Mouse (Mus musculus): ENCODE data around the gene Camk1d. TPM values are rescaled to one million over a fixed set of nuclear protein-coding genes. Genes with fewer than 3 reads are reported as not detected.
A peak's percentile ranks its signal among the peaks of the same experiment; 100 is the strongest.

Camk1d gene
- total RNA-seq, 2 experiments from 2014 or later: 99.2 to 101 TPM

DNA sequence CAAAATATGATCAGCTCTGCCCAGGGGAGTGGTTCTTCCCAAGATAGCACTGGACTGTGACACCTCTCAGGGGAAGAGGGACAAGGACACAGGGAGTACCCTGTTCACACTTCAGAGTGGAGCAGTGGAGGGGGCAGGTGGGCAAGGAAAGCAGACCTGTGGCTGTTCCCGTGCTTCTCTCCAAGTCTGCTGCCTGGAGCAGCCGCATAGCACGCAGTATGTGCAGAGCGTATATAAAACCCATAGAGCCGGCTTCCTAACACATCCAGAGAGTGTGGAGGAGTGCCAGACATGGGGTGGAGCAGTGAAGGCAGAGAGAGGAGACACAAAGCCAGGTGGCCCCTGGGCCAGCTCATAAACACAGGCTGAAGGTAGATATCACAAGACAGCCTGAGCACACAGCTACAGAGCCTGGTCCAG lies 256.2 kb downstream of the Camk1d start:
- intact Hi-C loops (cut with DNase I): loop anchor here (10.0 kb wide), 2 partner anchors 147 to 257 kb away; partner anchors contain the start of gene Camk1d
- no peak for DNase-seq (ENCODE audit: extremely low spot score in 1 of 2, low spot score in 2 of 2)

DNA sequence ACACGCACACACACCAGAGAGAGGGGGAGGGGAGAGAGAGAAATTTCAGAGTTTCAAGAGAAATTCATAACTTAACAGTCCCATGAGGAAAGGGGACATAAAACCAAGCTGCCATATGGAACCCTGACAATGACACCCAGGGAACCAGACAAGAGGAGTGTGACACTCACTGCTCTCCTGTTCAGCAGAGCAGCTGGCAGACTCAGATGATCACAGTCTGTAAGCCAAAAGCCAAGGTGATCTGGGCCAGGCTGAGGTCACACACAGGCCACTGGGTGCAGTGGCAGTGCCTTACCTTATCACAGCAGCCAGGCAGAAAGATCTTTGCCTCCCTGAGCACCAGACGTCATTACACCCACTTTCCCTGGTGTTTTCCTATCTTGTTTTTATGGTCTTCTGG lies 258.2 kb downstream of the Camk1d start:
- no peak for DNase-seq (ENCODE audit: extremely low spot score in 1 of 2, low spot score in 2 of 2)
- intact Hi-C loops (cut with DNase I): loop anchor here (10.0 kb wide), 2 partner anchors 149 to 259 kb away; partner anchors contain the start of gene Camk1d

DNA sequence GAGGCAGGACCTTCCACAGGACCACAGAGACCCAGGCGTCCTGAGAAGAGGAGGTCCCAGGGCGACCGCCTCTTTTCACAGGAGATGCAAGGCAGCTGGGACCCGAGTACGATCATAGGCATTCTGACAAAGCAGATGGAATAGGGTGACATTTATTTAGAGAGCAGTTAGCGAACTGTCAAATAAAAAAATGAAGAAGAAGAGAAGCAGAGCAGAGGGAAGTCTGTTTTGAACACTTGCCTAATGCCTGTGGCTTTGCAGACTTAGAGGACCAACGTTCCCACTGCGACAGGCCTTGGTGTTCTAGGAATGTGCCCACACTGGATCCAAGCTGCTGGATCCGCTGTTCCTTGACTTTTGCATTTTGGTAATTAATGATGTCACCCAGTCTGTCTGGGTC lies 259.5 kb downstream of the Camk1d start:
- DNase-seq (ENCODE audit: extremely low spot score in 1 of 2, low spot score in 2 of 2): no peak
- intact Hi-C loops (cut with DNase I): loop anchor here (10.0 kb wide), 2 partner anchors 150 to 260 kb away; partner anchors contain the start of gene Camk1d

DNA sequence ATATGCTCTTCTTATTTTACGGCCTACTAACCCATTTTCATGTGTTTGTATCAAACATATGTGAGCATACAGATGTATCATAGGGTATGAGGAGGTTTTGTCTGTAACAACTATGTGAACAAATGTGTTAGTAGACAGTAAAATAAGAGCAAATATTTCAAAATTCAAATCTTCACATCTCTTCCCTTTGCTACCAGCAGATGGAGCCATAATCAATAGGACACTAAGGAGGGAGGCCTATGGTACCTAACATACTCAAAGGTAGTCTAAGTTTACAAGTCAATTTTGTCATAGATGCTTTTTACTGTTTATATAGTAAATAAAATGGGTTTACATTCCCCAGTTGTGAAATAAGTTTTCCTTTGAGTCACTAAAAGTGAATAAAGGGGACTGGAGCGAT lies 262.7 kb downstream of the Camk1d start:
- intact Hi-C loops (cut with DNase I): loop anchor here (10.0 kb wide), 2 partner anchors 153 to 263 kb away; partner anchors contain the start of gene Camk1d
- no peak for DNase-seq (ENCODE audit: extremely low spot score in 1 of 2, low spot score in 2 of 2)

DNA sequence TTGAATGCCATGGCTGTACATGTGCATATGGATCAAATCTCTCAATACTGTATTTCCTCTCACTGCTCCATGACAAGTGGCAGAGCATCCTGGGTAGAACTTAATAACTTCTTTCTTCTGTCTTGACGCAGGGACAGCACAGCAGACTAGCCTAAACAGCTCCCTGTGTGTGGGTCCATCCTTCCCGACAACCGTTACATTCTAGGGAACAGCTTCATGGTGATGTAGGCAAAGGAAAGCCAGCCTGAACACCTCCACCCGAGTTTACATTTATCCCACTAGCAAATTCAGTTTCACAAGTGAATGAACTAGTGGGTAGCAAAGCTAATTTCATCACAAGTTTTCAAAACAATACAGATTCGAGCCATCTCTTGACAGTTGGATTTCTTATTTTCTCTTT lies 269.0 kb downstream of the Camk1d start:
- intact Hi-C loops (cut with DNase I): no loop called here
- DNase-seq (ENCODE audit: extremely low spot score in 1 of 2, low spot score in 2 of 2): no peak

DNA sequence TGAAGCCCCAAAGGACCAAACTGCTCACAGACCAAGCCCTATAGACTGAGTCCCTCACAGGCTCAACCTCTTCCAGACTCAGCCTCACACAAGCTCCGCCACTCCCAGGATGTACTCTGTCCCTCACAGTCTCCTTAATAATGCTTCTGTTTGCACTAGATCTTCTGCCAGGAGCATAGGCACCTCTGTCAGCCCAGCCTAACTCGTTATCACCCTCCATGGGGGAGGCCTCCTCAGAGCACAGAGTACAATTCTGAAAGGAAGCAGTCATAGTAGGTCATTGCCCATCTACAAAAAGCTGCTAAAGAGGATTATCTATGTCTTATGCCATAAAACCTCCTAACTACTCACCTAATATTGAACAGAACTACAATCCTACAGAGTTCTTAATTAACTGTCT lies 276.6 kb downstream of the Camk1d start:
- intact Hi-C loops (cut with DNase I): no loop called here
- no peak for DNase-seq (ENCODE audit: extremely low spot score in 1 of 2, low spot score in 2 of 2)

DNA sequence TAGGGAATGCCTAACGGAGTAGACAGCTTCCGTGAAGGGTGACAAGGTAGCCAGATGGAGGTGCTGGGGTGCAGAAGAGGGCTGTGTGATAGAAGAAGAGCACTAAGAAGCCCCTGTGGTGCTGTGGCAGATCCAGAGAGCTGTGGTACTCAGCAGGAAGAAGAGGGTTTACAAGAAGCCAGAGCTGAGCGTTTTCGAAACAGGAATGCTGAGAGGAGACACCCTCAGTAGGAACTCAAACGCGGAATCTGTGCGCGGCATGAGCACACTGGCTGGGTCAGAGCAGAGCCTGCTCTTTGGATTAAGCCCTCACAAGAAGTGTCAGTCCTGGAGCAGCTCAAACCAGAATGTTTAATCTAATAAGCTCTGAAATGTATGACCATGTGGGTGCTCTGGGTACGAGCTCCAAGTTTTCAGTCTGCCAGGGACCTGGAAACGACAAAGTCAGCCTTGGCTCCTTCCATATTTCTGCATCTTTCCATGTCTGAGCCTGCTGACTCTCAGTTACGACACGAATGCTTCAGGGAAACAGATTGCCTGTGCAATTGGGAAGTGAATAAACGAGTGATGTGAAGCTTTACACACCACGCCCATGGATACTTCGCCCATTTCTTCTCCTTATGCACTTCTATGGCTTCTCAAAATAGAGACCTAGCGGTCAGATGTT lies 278.6 kb downstream of the Camk1d start:
- no peak for DNase-seq (ENCODE audit: extremely low spot score in 1 of 2, low spot score in 2 of 2)
- intact Hi-C loops (cut with DNase I): no loop called here

DNA sequence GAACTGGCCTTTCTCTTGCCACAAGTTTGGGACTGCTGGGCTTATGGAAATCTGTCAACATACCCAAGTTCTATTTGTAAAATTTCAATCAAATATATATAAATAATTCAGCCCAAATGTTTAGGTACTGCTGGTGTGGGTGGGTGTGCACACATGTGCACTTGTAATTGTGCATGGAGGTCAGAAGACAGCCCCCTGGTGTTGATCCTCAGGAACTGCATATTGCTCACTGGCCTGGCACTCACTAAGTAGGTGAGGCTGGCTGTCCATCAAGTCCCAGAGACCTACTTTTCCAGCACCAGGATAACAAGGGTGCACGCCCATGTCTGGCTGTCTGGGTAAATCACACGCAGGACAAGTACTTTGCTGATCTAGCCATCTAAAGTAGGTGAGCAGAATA lies 283.0 kb downstream of the Camk1d start:
- intact Hi-C loops (cut with DNase I): no loop called here
- no peak for DNase-seq (ENCODE audit: extremely low spot score in 1 of 2, low spot score in 2 of 2)

DNA sequence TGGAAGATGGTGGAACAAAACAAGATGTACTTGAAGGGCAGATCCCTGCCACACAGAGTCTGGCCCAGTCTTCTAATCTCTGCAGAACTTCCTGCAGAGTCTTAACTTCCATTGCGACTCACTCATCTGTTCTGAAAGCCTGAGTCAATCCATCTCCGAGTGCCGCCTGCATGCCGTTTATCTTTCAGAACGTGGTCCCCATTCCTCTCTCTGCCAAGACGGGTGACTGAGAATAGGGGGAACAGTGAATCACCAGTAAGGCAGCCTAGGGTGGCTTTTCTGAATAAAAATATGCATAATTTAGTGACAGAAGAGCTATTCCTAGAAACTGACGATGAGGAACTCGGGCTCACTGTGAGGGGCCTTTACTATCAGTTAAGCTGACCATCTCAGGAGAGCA lies 284.4 kb downstream of the Camk1d start:
- DNase-seq (ENCODE audit: extremely low spot score in 1 of 2, low spot score in 2 of 2): no peak
- intact Hi-C loops (cut with DNase I): no loop called here

DNA sequence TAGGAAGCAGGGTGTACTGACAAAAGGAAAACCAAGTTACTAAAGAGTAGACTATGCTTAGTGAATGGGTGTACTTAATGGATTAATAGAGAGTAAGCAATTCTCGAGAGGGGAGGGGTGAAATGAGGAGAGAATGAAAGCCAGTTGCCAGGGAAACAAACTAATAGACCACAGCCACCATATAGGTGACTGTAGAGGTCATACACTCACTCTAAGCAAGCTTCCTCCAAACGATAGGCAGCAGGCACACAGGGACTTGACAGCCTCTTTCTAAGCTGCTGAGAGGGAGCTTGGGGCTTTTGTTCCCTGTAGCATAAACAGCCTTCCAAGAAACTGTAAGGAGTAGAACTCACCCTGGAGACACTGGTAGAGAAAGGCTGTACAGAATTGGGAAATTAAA lies 288.2 kb downstream of the Camk1d start:
- intact Hi-C loops (cut with DNase I): no loop called here

DNA sequence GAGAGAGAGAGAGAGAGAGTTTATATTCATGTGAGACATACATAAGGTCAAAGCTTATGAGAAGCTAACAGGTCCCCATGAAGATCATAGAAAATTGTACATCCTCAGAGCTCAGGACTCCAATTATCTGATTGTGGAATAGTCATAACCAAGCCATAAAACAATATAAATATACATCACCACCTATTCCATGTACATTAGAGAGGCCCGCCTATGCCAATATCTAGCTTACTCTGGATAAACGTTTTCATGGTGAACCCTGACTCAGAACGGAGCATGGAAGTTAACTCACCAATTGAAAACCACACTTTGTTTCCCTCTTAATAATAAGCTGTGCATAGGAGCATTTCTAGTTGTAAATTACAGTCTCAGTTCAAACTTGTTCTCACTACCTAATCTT lies 288.7 kb downstream of the Camk1d start:
- intact Hi-C loops (cut with DNase I): no loop called here
- DNase-seq (ENCODE audit: extremely low spot score in 1 of 2, low spot score in 2 of 2): no peak

More for the DNA sequence above, 288.2 kb downstream of the Camk1d start:
- no peak for DNase-seq (ENCODE audit: extremely low spot score in 1 of 2, low spot score in 2 of 2)

DNA sequence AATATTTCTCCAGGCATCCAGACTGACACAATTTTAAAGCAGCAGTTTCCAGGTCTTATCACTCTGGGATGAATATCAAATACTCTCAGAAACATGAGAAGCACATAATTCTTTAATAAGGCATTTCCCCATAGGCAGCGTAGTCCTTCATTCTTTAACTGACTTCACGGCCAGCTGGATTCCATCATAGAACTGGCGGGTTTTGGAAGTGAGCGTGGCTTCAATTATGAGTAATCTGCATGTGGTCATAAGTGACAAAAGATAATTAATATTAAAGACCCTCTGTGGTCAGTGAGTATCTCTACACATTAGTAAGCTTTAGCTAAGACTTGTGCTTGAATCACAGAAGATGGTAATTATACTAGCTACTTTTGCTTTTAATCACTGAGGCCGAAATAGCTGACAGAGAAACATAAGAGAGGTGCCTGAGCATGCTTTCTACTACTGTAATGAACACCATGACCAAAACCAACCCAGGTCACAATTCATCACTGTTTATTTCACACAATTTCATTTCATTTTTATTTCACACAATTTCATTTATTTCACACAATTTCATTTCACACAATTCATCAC lies 293.6 kb downstream of the Camk1d start:
- intact Hi-C loops (cut with DNase I): no loop called here
- DNase-seq (ENCODE audit: extremely low spot score in 1 of 2, low spot score in 2 of 2): no peak

DNA sequence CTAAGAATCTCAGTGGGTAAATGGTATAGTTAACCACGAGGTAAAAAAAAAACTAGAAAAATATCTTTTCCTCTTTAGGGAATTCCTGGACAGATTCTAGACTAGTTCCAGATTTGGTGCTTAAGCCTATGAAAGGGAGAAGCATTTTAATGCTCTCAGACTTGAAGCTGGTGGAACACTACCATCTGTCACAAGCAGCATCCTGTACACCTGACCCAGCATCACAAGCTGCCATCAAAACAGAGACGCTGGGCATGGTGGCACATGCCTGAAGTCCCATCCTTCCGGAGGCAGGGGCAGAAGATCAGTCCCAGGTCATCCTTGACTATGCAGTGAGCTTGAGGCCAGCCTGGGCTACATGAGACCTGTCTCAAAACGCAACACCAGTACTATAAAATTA lies 295.5 kb downstream of the Camk1d start:
- intact Hi-C loops (cut with DNase I): no loop called here
- no peak for DNase-seq (ENCODE audit: extremely low spot score in 1 of 2, low spot score in 2 of 2)

DNA sequence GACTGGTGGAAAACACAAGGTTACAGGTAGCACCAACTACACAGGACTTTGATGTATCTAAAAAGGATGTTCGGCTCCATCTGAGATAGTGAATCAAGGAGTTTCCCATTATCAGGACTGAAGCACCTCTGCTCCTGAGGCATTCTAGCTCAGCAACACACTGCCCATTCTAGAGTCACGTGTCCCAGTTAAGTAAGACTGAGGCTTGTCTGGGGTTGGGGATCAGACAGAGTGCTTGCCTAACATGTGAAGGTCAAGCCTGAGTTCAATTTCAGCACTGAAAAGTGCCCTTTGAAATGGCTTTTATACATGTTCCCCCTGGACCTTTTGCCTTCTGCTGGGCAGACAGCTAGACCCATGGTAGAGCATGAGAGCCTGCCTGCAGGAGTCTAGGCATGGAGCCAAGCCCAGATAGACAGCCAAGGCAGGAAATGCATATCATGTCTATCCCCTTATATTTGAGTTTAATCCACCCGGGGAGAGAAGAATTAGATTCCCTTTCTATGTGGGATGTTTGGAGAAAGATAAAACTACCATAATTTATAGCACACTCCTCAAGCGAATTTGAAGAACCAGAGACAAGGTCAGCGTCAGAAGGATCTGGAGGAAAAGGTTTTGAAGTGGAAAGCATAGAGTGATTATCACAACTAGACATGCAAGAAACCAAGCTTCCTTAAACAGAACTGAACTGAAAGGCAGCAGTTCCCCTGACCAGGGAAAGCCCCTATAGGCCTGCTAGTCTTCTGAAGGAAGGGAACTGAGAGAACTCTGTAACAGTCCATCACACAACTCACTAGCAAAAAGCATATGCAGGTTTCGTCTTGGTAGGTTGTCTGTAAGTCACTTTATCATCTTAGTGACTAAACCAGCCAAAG lies 296.9 kb downstream of the Camk1d start:
- DNase-seq (ENCODE audit: extremely low spot score in 1 of 2, low spot score in 2 of 2): no peak
- intact Hi-C loops (cut with DNase I): no loop called here

DNA sequence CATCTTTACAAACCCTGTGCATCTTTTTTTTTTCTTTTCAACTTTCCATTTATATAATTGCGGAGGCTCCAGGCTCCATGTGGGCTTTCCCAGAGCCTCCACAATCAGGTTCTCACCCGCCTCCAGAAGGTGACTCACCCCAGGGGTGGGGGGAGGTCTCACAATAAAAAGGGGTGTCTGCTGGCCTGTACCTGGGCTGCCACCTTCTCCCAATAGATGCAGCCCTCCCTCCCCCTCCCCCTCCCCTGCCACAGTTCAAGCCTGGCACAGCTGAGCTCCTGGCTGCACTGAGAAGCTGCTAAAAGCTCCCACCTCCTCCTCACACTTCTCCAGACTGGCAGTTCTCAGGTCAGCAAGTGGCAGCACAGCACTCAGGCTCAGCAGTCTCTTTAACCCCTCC lies 302.5 kb downstream of the Camk1d start:
- peak in 1 of 2 experiments; percentile 38 for DNase-seq (ENCODE audit: extremely low spot score in 1 of 2, low spot score in 2 of 2)
- intact Hi-C loops (cut with DNase I): no loop called here

DNA sequence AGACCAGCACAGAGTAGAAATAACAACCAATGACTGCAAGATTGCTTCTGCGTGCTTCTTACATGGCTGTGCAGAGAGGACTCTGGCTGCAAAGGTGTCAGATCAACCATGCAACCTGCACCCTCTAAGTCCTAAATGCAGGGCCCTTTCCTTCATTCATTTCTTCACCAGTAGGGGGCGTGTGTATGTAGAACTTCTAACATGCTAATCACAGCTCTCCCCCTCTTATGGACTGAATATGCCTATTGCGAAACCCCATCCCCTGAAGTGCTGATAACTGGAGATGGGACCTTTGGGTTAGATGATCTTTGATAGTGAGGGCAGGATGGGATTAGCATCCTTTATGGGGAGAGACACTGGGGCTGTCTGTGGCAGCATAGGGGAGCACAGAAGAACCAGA lies 310.5 kb downstream of the Camk1d start:
- DNase-seq (ENCODE audit: extremely low spot score in 1 of 2, low spot score in 2 of 2): no peak
- intact Hi-C loops (cut with DNase I): no loop called here

DNA sequence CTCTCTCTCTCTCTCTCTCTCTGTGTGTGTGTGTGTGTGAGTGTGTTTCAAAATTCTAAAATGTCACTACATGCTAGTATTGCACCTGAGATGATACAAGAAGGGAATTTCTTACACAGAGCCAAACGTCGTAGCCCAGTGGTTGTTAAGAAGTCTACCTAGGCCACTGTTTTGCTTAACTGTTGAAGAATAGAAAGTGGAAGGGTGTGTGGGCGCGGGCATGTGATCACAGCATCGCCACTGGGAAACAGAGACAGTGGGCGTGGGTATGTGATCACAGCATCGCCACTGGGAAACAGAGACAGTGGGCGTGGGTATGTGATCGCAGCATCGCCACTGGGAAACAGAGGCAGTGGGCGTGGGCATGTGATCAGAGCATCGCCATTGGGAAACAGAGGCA lies 312.3 kb downstream of the Camk1d start:
- DNase-seq (ENCODE audit: extremely low spot score in 1 of 2, low spot score in 2 of 2): peak in 1 of 2 experiments; percentile 18
- intact Hi-C loops (cut with DNase I): no loop called here

DNA sequence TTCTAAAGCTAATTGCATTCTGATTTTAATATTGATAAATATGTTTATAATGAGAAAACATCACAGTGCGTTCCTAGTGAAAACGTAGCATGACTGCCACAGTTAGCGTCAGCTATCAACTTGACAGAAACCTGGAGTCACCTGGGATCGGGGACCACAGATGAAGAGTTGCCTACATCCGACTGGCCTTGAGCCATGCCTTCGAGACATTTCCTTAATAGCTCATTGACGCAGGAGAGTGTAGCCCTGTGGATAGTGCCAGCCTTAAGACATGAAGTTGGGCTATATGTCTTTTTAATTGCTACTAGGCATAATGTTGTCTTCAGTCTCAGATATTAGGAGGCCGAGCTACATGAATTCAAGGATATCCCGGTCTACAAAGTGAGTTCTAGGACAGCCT lies 315.8 kb downstream of the Camk1d start:
- intact Hi-C loops (cut with DNase I): loop anchor here (5.0 kb wide), 1 partner anchor 306 kb away; no protein-coding TSS in a partner anchor
- DNase-seq (ENCODE audit: extremely low spot score in 1 of 2, low spot score in 2 of 2): no peak

DNA sequence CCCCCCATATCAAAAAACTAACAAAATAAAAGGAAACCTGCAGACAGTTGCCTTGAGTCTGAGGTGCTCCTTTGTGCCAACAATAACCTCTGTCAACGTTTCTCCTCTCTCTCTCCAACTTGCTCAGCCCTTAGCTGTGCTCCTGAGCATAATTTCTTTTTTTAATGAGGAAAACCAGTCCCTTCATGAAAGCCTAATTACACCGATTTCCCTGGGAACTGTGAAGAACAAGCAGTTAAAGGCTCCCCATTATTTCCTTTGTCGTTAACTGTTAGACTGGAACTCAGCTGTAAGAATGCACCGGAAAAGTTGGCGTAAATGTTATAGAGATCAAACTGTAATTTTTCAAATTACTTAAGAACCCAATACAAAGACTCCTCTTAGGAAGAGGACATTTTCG lies 316.3 kb downstream of the Camk1d start:
- intact Hi-C loops (cut with DNase I): loop anchor here (5.0 kb wide), 1 partner anchor 306 kb away; no protein-coding TSS in a partner anchor

More for the DNA sequence above, 316.3 kb downstream of the Camk1d start:
- DNase-seq (ENCODE audit: extremely low spot score in 1 of 2, low spot score in 2 of 2): no peak
